In genomic region chr5:77134465-77134864, GRCm38 (mm10) we compare ENCODE assay signal across 13 mouse cellular contexts. TPM values are rescaled to one million over a fixed set of nuclear protein-coding genes. Genes with fewer than 3 reads are reported as not detected.
DNase-seq lines count a peak whose midpoint lies in the region; ATAC-seq and TF ChIP-seq lines count a peak whose summit lies in the region.
"Had no signal": no experiment of that assay in that cellular context is flagged by ENCODE, and none has a peak within 500 bp of the region (broad histone marks: within the 10 kb centered on the region; RNA-seq: fewer than 3 reads in every experiment).

No protein-coding gene starts in this region.

- intact Hi-C loops in gastrocnemius, adult 2 months (cut with DNase I), result no loop called here
- intact Hi-C loops in heart, postnatal 10 days (cut with DNase I), result loop anchor here (5.0 kb wide), 1 partner anchor 42 kb away; no protein-coding TSS in a partner anchor

- DNase-seq in gastrocnemius, adult 2 months, result no peak
- DNase-seq in gastrocnemius, postnatal 4 days (ENCODE audit: low spot score in 2 of 2), result no peak
- peak; percentile 53 for DNase-seq in thymus, postnatal 14 days
- no peak for DNase-seq in heart, postnatal 10 days
- DNase-seq in layer of hippocampus, adult 18-20 months (ENCODE audit: low spot score in 2 of 2), result no peak
- DNase-seq: kidney, postnatal 36 days had no signal

- H3K27me3 ChIP-seq in liver, embryonic 15.5 days, result no peaks in the 10 kb centered on the region
- H3K27me3 ChIP-seq in intestine, embryonic 15.5 days (replicated peaks), result no peaks in the 10 kb centered on the region
- H3K27me3 ChIP-seq: forebrain, embryonic 15.5 days; hindbrain, embryonic 12.5 days had no signal

- no peaks in the 10 kb centered on the region for H3K36me3 ChIP-seq in liver, embryonic 15.5 days (replicated peaks)
- no peaks in the 10 kb centered on the region for H3K36me3 ChIP-seq in intestine, embryonic 15.5 days
- H3K36me3 ChIP-seq: embryonic facial prominence, embryonic 10.5 days; forebrain, embryonic 15.5 days; hindbrain, embryonic 12.5 days had no signal

- H3K9me3 ChIP-seq in liver, embryonic 15.5 days (replicated peaks), result no peaks in the 10 kb centered on the region
- H3K9me3 ChIP-seq in intestine, embryonic 15.5 days, result no peaks in the 10 kb centered on the region
- H3K9me3 ChIP-seq: embryonic facial prominence, embryonic 10.5 days; forebrain, embryonic 15.5 days; hindbrain, embryonic 12.5 days had no signal

- no peak overlapping the region for H3K4me3 ChIP-seq in gastrocnemius, adult 2 months
- no peak overlapping the region for H3K4me3 ChIP-seq in liver, embryonic 15.5 days (replicated peaks)
- H3K4me3 ChIP-seq in intestine, embryonic 15.5 days (replicated peaks), result no peak overlapping the region
- H3K4me3 ChIP-seq: embryonic facial prominence, embryonic 10.5 days; forebrain, embryonic 15.5 days; hindbrain, embryonic 12.5 days had no signal

- H3K27ac ChIP-seq in gastrocnemius, adult 2 months, result 0 out of 2 replicates have a peak overlapping the region, but pooled peaks have one; percentile 21
- peak overlapping the region; percentile 46 for H3K27ac ChIP-seq in liver, embryonic 15.5 days (replicated peaks)
- no peak overlapping the region for H3K27ac ChIP-seq in intestine, embryonic 15.5 days
- H3K27ac ChIP-seq: embryonic facial prominence, embryonic 10.5 days; forebrain, embryonic 15.5 days; hindbrain, embryonic 12.5 days had no signal

- peak overlapping the region; percentile 32 for H3K4me2 ChIP-seq in liver, embryonic 15.5 days
- H3K4me2 ChIP-seq in intestine, embryonic 15.5 days (replicated peaks), result no peak overlapping the region
- H3K4me2 ChIP-seq: forebrain, embryonic 15.5 days; hindbrain, embryonic 12.5 days; midbrain, embryonic 11.5 days had no signal

- no peak for TF ChIP-seq CTCF in gastrocnemius, adult 2 months (IDR thresholded peaks at IDR 0.05)

- peaks cover 49% of the 10 kb centered on the region for H3K4me1 ChIP-seq in liver, embryonic 15.5 days (replicated peaks)
- no peaks in the 10 kb centered on the region for H3K4me1 ChIP-seq in intestine, embryonic 15.5 days (replicated peaks)

- H3K9ac ChIP-seq in liver, embryonic 15.5 days, result no peak overlapping the region
- H3K9ac ChIP-seq in intestine, embryonic 15.5 days, result no peak overlapping the region
- H3K9ac ChIP-seq: forebrain, embryonic 15.5 days; hindbrain, embryonic 12.5 days had no signal

- 12% methylated on average over 4 of the region's 4 CpGs for WGBS in liver, embryonic 15.5 days (ENCODE audit: insufficient replicate concordance)
- 61% methylated on average over 4 of the region's 4 CpGs for WGBS in intestine, embryonic 15.5 days

- ATAC-seq in erythroblast, adult 5-6 weeks (replicated peaks; ENCODE audit: low FRiP score, poor library complexity, severe bottlenecking), result peak; percentile 94
- ATAC-seq in liver, embryonic 15.5 days (ENCODE audit: insufficient read depth), result peak; percentile 88
- ATAC-seq in intestine, embryonic 15.5 days, result no peak
- ATAC-seq: forebrain, embryonic 15.5 days had no signal

RNA-seq across cellular contexts. Expression of gene Hopx, which starts 19.5 kb away (rescaled TPM):
- 1 to 10 TPM; 2.2 to 5.4 TPM for total RNA-seq in gastrocnemius, adult 2 months (2021)
- total RNA-seq in gastrocnemius, postnatal 4 days (2021), result 10 to 100 TPM; 15.1 to 16.1 TPM
- 11.3 TPM in 1 of 2 replicates, not detected in the other for total RNA-seq in erythroblast, adult 5-6 weeks (2015; ENCODE audit: low replicate concordance)
- total RNA-seq in erythroblast, adult 5-6 weeks (2017; ENCODE audit: low replicate concordance), result 3.3 and 6.4 TPM in 2 replicates
- polyA plus RNA-seq in liver, embryonic 15.5 days (2015; fragmentation: Nextera tagmentation; extraction: Ambion mirVana), result 0.13 and 0.28 TPM in 2 replicates
- 100 to 1,000 TPM; 498 to 553 TPM for total RNA-seq in heart, postnatal 10 days (2021)
- polyA plus RNA-seq in intestine, embryonic 15.5 days (2015; fragmentation: Nextera tagmentation; extraction: Ambion mirVana), result 3.5 and 3.8 TPM in 2 replicates
- 10 to 100 TPM; 82.2 to 84.9 TPM for total RNA-seq in layer of hippocampus, adult 18-20 months (2021)

Comparison
In these comparisons a context has a peak if more than half of its experiments do, and no peak if none do; other contexts are left out.
1. RNA of gene Hopx, which starts 19.5 kb away (total RNA-seq): 498 to 553 TPM in heart, postnatal 10 days; 82.2 to 84.9 TPM in layer of hippocampus, adult 18-20 months, 15.1 to 16.1 TPM in gastrocnemius, postnatal 4 days, 3.3 to 11.3 TPM in erythroblast, adult 5-6 weeks and 2.2 to 5.4 TPM in gastrocnemius, adult 2 months; every median in the first group is over 4 times any median in the second.